Comparison of ENCODE assay signal across 14 mouse cellular contexts in genomic region chr14:77811466-77811865, GRCm38 (mm10).
"Had no signal": no experiment of that assay in that cellular context is flagged by ENCODE, and none has a peak within 500 bp of the region (broad histone marks: within the 10 kb centered on the region; RNA-seq: fewer than 3 reads in every experiment).

No protein-coding gene starts in this region.

- H3K27ac ChIP-seq: lung, embryonic 15.5 days; macrophage; midbrain, embryonic 13.5 days; midbrain, embryonic 15.5 days; neural tube, embryonic 12.5 days; stomach, embryonic 15.5 days; stomach, postnatal 0 days had no signal

- H3K36me3 ChIP-seq: lung, embryonic 15.5 days; midbrain, embryonic 13.5 days; midbrain, embryonic 15.5 days; neural tube, embryonic 12.5 days; stomach, embryonic 15.5 days had no signal

- H3K27me3 ChIP-seq: lung, embryonic 15.5 days; megakaryocyte, embryonic 14.5 days; midbrain, embryonic 13.5 days; midbrain, embryonic 15.5 days; neural tube, embryonic 12.5 days; stomach, embryonic 15.5 days had no signal

- H3K4me3 ChIP-seq: lung, embryonic 15.5 days; megakaryocyte, embryonic 14.5 days; midbrain, embryonic 13.5 days; midbrain, embryonic 15.5 days; neural tube, embryonic 12.5 days; stomach, embryonic 15.5 days had no signal

- H3K9ac ChIP-seq: lung, embryonic 15.5 days; midbrain, embryonic 13.5 days; midbrain, embryonic 15.5 days; neural tube, embryonic 12.5 days; stomach, embryonic 15.5 days had no signal

- DNase-seq: lung, postnatal 14 days; lung, postnatal 36 days; right cerebral cortex, postnatal 14 days; thymus, adult 2 months; thymus, postnatal 25 days; thymus, postnatal 4 days had no signal

- H3K4me1 ChIP-seq: midbrain, embryonic 13.5 days; midbrain, embryonic 15.5 days; neural tube, embryonic 12.5 days had no signal
